Mouse (Mus musculus) lung, embryonic 15.5 days (tissue): ENCODE measurements at regions not wholly inside any gene's neighbourhood (a gene's known extent, or its start where the extent isn't known, plus 50 kb on each side); places are given as distances from the start of the nearest gene placed in this dataset.
"Not testable (repeated sequence)": the region's sequence is repeated elsewhere in the genome, so short reads cannot be mapped to it uniquely, and the experiment has no call there.

Experiments
- ATAC-seq: fragments of 200-750 bp; cut with Nextera tagmentation; 2 replicates; pipeline ENCODE4 v1.8.0; 2017; ENCODE audit warnings: moderate number of reproducible peaks, borderline replicate concordance; ENCODE audit not compliant: low FRiP score, low TSS enrichment; ENCODE audit errors: extremely low read depth
- H3K27ac ChIP-seq: fragments of 300-500 bp; sonication (generic); 2 replicates; pipeline ENCODE4 v1.5.1; 2015; ENCODE audit warnings: moderate library complexity, mild to moderate bottlenecking, inconsistent platforms
- H3K27me3 ChIP-seq: fragments of 300-500 bp; sonication (generic); 2 replicates; pipeline ENCODE4 v1.6.1; 2015; ENCODE audit warnings: inconsistent platforms
- H3K36me3 ChIP-seq: fragments of 300-500 bp; sonication (generic); 2 replicates; pipeline ENCODE4 v1.6.1; 2015; ENCODE audit warnings: inconsistent platforms
- H3K4me1 ChIP-seq: fragments of 300-500 bp; sonication (generic); 2 replicates; pipeline ENCODE4 v1.6.1; 2015; ENCODE audit warnings: inconsistent platforms
- H3K4me2 ChIP-seq: fragments of 300-500 bp; sonication (generic); 2 replicates; pipeline ENCODE4 v1.6.1; 2015; ENCODE audit warnings: inconsistent platforms, mild to moderate bottlenecking, moderate library complexity
- H3K4me3 ChIP-seq: fragments of 300-500 bp; sonication (generic); 2 replicates; pipeline ENCODE4 v1.5.1; 2015; ENCODE audit warnings: mild to moderate bottlenecking, inconsistent platforms
- H3K9ac ChIP-seq: fragments of 300-500 bp; sonication (generic); 2 replicates; pipeline ENCODE4 v1.6.1; 2015; ENCODE audit warnings: inconsistent platforms
- H3K9me3 ChIP-seq: fragments of 300-500 bp; sonication (generic); 2 replicates; pipeline ENCODE4 v1.6.1; 2016; ENCODE audit warnings: inconsistent platforms
- WGBS: fragments of 180-500 bp; shearing (Covaris S2); methylation state at CpG from one replicate; pipeline ENCODE4 v1.1.7; 2015; 5-methylcytosine and 5-hydroxymethylcytosine counted together

GRCm38 (mm10) chr16:15194926-15195711, 122.1 kb upstream of the Gm21897 start:
- no peaks in the 10 kb centered on the region for H3K9me3 ChIP-seq
- no peaks in the 10 kb centered on the region for H3K36me3 ChIP-seq
- H3K9ac ChIP-seq = no peak overlapping the region
- peaks cover 8% of the 10 kb centered on the region; the same call in 1 of the 2 replicates for H3K4me1 ChIP-seq
- no peak overlapping the region for H3K4me2 ChIP-seq
- no peaks in the 10 kb centered on the region for H3K27me3 ChIP-seq
- ATAC-seq = peak; percentile 85
- 19% methylated on average over 6 of the region's 6 CpGs for WGBS
- H3K4me3 ChIP-seq = no peak overlapping the region
- peak overlapping the region; percentile 73 for H3K27ac ChIP-seq

DNA sequence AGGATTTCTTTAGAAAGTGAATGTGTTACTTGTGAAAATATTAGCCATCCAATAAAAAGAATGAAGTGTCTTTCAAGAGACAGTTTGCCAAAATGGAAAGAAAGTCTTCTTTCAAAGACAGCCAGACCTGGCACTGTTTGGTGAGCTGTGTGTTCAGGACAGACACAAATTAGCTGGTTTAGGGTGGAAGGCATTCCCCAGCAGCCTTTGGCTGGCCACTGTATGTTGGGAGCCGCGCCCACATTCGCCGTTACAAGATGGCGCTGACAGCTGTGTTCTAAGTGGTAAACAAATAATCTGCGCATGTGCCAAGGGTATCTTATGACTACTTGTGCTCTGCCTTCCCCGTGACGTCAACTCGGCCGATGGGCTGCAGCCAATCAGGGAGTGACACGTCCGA, 121.3 kb upstream of the Gm21897 start:
- not testable (repeated sequence) for H3K4me1 ChIP-seq, H3K27me3 ChIP-seq, H3K4me2 ChIP-seq, H3K36me3 ChIP-seq, H3K9ac ChIP-seq, H3K9me3 ChIP-seq, H3K4me3 ChIP-seq
- 0 out of 2 replicates have a peak, but pooled peaks have one; percentile 24 for ATAC-seq
- whole genome bisulfite sequencing = 68% methylated on average over 6 of the region's 12 CpGs
- H3K27ac ChIP-seq = peak overlapping the region; percentile 73

- Histone ChIP-seq H3K27ac (peak overlapping the region; percentile 65), H3K36me3 (no peaks in the 10 kb centered on the region), H3K9me3 (no peaks in the 10 kb centered on the region), H3K9ac (no peak overlapping the region), H3K27me3 (no peaks in the 10 kb centered on the region), H3K4me2 (no peak overlapping the region), H3K4me3 (no peak overlapping the region), H3K4me1 (peaks cover 8% of the 10 kb centered on the region; the same call in 1 of the 2 replicates)
- ATAC-seq = no peak; the same call in 1 of the 2 replicates
These were observed 120.4 kb upstream of the Gm21897 start for GRCm38 (mm10) chr16:15196855-15197254.

- H3K9me3 ChIP-seq = no peaks in the 10 kb centered on the region
- H3K4me2 ChIP-seq = no peak overlapping the region
- no peaks in the 10 kb centered on the region for H3K36me3 ChIP-seq
- WGBS = 89% methylated on average over 2 of the region's 2 CpGs
- no peaks in the 10 kb centered on the region for H3K27me3 ChIP-seq
- H3K4me1 ChIP-seq = no peaks in the 10 kb centered on the region
- no peak overlapping the region for H3K9ac ChIP-seq
- H3K27ac ChIP-seq = no peak overlapping the region
- no peak for ATAC-seq
- H3K4me3 ChIP-seq = no peak overlapping the region
These were observed 101.3 kb upstream of the Gm21897 start for GRCm38 (mm10) chr16:15215921-15216320.

GRCm38 (mm10) chr16:15220961-15221547, 96.2 kb upstream of the Gm21897 start:
- no peak overlapping the region for H3K9ac ChIP-seq
- no peak for ATAC-seq
- 65% methylated on average over 4 of the region's 4 CpGs for WGBS
- H3K4me2 ChIP-seq = no peak overlapping the region
- no peaks in the 10 kb centered on the region for H3K27me3 ChIP-seq
- no peak overlapping the region for H3K27ac ChIP-seq
- H3K36me3 ChIP-seq = no peaks in the 10 kb centered on the region
- no peaks in the 10 kb centered on the region for H3K4me1 ChIP-seq
- H3K4me3 ChIP-seq = no peak overlapping the region
- no peaks in the 10 kb centered on the region for H3K9me3 ChIP-seq

GRCm38 (mm10) chr16:15237836-15238235, 79.4 kb upstream of the Gm21897 start:
- Histone ChIP-seq H3K27me3 (no peaks in the 10 kb centered on the region), H3K9me3 (no peaks in the 10 kb centered on the region), H3K4me3 (no peak overlapping the region), H3K4me2 (no peak overlapping the region), H3K36me3 (no peaks in the 10 kb centered on the region), H3K4me1 (no peaks in the 10 kb centered on the region), H3K27ac (no peak overlapping the region), H3K9ac (no peak overlapping the region)
- ATAC-seq = no peak

DNA sequence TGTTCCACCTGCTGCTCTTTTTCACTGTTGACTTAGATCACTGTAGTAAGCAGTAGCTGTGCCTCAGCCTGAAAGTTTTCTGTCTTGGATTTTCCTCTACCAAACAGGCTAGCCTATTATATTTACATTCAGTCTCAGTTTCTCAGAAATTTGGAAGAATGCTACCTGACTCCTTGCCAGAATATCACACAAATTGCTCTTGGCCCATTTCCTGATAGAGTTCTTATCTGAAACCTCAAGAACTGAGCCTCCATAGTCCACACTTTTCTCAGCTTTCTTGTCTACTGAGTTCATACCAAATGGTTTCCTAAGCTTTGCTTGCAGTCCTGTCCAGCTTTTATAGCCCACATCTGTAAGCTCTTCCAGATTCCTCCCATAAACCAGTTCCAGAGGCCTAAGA, 78.8 kb upstream of the Gm21897 start:
- H3K27ac ChIP-seq = no peak overlapping the region
- H3K4me3 ChIP-seq = no peak overlapping the region
- H3K27me3 ChIP-seq = no peaks in the 10 kb centered on the region
- H3K4me2 ChIP-seq = no peak overlapping the region
- ATAC-seq = no peak
- H3K9me3 ChIP-seq = no peaks in the 10 kb centered on the region
- H3K36me3 ChIP-seq = no peaks in the 10 kb centered on the region
- no peak overlapping the region for H3K9ac ChIP-seq
- no peaks in the 10 kb centered on the region for H3K4me1 ChIP-seq

GRCm38 (mm10) chr16:15250186-15250585, 67.1 kb upstream of the Gm21897 start:
- Histone ChIP-seq H3K27ac (no peak overlapping the region), H3K4me3 (no peak overlapping the region), H3K9me3 (no peaks in the 10 kb centered on the region), H3K9ac (no peak overlapping the region), H3K36me3 (no peaks in the 10 kb centered on the region), H3K4me2 (no peak overlapping the region), H3K4me1 (peaks cover 14% of the 10 kb centered on the region; the same call in 1 of the 2 replicates), H3K27me3 (no peaks in the 10 kb centered on the region)
- no peak for ATAC-seq

DNA sequence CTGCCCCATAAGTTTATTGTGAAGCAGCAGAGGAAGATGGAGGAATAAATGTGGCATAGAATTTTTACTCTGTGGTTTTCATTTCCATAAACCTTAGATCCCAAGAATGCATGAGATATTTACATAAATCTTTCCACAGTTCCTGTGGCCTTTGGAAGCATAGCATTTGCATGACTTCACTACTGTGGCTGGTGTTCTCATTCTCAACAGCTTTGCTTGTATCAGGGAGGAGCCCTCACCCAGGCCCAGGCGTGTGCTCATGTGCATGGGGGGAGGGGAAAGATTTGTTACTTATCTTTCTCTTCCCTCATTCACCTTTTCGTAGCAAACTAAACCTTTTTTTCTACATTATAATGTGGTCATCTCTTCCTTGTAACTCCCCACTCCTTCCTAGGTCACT, 65.6 kb upstream of the Gm21897 start:
- Histone ChIP-seq H3K9ac (no peak overlapping the region), H3K4me1 (peaks cover 14% of the 10 kb centered on the region; the same call in 1 of the 2 replicates), H3K27ac (no peak overlapping the region), H3K4me3 (no peak overlapping the region), H3K27me3 (no peaks in the 10 kb centered on the region), H3K9me3 (no peaks in the 10 kb centered on the region), H3K4me2 (no peak overlapping the region), H3K36me3 (no peaks in the 10 kb centered on the region)
- WGBS = 54% methylated on average over 2 of the region's 2 CpGs
- no peak for ATAC-seq

DNA sequence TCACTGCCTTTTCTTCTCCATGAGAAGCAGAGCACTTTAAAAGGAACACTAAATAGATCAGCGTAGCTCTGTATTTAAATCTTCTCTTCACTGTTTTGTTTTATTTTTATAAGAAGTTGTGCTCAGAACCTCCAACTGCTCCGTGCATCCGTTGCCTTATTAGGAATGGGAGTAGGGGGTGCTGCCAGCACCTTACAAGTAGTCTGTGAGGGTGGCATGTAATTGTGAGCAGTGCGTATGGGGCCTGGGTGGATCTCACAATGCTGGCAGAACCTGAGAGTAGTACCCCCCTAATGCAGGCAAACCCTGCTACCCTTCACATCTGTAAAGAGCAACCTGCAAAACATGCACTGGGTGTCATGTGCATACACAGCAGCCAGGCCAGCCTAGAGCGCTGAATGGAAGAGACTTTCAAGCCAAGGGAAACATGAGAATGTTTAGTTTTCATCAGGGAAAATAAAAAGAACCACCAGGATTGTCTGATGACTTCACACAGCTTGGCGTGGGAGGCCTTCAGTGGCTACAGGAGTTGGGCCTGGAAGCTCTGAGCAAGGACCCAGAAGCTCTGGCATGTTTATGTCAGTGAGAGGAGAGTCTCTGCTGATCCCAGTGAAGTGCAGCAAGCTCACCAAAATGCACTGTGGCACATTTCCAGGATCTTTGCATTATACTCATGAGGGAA, 64.5 kb upstream of the Gm21897 start:
- 58% methylated on average over 6 of the region's 6 CpGs for WGBS
- no peaks in the 10 kb centered on the region for H3K36me3 ChIP-seq
- H3K4me3 ChIP-seq = no peak overlapping the region
- no peak overlapping the region for H3K4me2 ChIP-seq
- H3K27ac ChIP-seq = peak overlapping the region; percentile 72
- H3K27me3 ChIP-seq = no peaks in the 10 kb centered on the region
- H3K4me1 ChIP-seq = peaks cover 14% of the 10 kb centered on the region; the same call in 1 of the 2 replicates
- ATAC-seq = peak; percentile 80; the same call in 1 of the 2 replicates
- H3K9me3 ChIP-seq = no peaks in the 10 kb centered on the region
- no peak overlapping the region for H3K9ac ChIP-seq

DNA sequence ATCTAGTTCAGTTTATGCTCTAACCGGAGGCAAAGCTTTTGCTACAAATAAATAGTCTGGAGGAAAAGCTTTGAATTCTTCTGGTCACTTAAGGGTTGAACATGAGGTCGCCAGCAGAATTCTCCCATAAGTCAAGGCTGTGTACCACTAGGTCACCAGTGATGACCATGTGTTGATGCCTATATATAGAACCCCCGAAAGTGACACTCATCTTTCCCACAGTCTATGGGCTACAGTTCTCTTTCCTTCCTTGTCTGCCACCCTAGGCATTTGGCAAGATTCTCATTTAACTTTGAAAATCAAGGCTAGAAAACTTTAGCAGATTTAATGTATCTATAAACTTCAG, 63.9 kb upstream of the Gm21897 start:
- H3K4me3 ChIP-seq = no peak overlapping the region
- peaks cover 16% of the 10 kb centered on the region; the same call in 1 of the 2 replicates for H3K4me1 ChIP-seq
- H3K27me3 ChIP-seq = no peaks in the 10 kb centered on the region
- no peak overlapping the region for H3K4me2 ChIP-seq
- peak; percentile 81; the same call in 1 of the 2 replicates for ATAC-seq
- no peak overlapping the region for H3K9ac ChIP-seq
- H3K9me3 ChIP-seq = no peaks in the 10 kb centered on the region
- WGBS = 37% methylated on average over 3 of the region's 3 CpGs
- H3K27ac ChIP-seq = peak overlapping the region; percentile 72
- H3K36me3 ChIP-seq = no peaks in the 10 kb centered on the region

GRCm38 (mm10) chr16:15254669-15255068, 62.6 kb upstream of the Gm21897 start:
- Histone ChIP-seq H3K4me3 (no peak overlapping the region), H3K27me3 (no peaks in the 10 kb centered on the region), H3K36me3 (no peaks in the 10 kb centered on the region), H3K9ac (no peak overlapping the region), H3K4me2 (no peak overlapping the region), H3K27ac (no peak overlapping the region), H3K4me1 (peaks cover 24% of the 10 kb centered on the region), H3K9me3 (no peaks in the 10 kb centered on the region)
- WGBS = 77% methylated on average over 2 of the region's 2 CpGs
- ATAC-seq = no peak
